Comparison of ENCODE assay signal across 8 mouse cellular contexts in genomic region chr16:57243858-57244248, GRCm38 (mm10). TPM values are rescaled to one million over a fixed set of nuclear protein-coding genes. Genes with fewer than 3 reads are reported as not detected.
A peak's percentile ranks its signal among the peaks of the same experiment; 100 is the strongest.
DNase-seq lines count a peak whose midpoint lies in the region; ATAC-seq and TF ChIP-seq lines count a peak whose summit lies in the region.

No protein-coding gene starts in this region.

- H3K27ac ChIP-seq in forebrain, embryonic 10.5 days, result no peak overlapping the region
- H3K27ac ChIP-seq in lung, embryonic 16.5 days (ENCODE audit: low read length), result no peak overlapping the region
- H3K27ac ChIP-seq in thymus, adult 2 months (ENCODE audit: control insufficient read depth, insufficient read depth, low read length), result no peak overlapping the region

- H3K4me3 ChIP-seq in forebrain, embryonic 10.5 days, result no peak overlapping the region
- H3K4me3 ChIP-seq in lung, embryonic 16.5 days (ENCODE audit: low read length), result no peak overlapping the region
- H3K4me3 ChIP-seq in thymus, adult 2 months (ENCODE audit: control insufficient read depth, insufficient read depth, low read length), result no peak overlapping the region

- DNase-seq in CD8-positive naive resting alpha-beta T cell, adult 2 months (ENCODE audit: low read depth in 2 of 2, low spot score in 2 of 2), result peak; percentile 61 to 75
- peak; percentile 87 for DNase-seq in brain, adult 2 months (ENCODE audit: low read depth, low spot score)
- DNase-seq in forebrain, embryonic 10.5 days (ENCODE audit: extremely low spot score, low spot score), result peak; percentile 69
- DNase-seq in heart, postnatal 36 days, result peak; percentile 89 to 90
- DNase-seq in layer of hippocampus, adult 11-12 months (ENCODE audit: low spot score), result peak; percentile 84
- peak; percentile 48 for DNase-seq in ovary, postnatal 10 days (ENCODE audit: low spot score)
- DNase-seq in thymus, adult 2 months, result peak; percentile 80

- 12% methylated on average over 6 of the region's 6 CpGs for WGBS in forebrain, embryonic 10.5 days
- WGBS in lung, embryonic 16.5 days, result 7% methylated on average over 6 of the region's 6 CpGs
- WGBS in thymus, adult 2 months, result 8% methylated on average over 6 of the region's 6 CpGs

- TF ChIP-seq POLR2A in thymus, adult 2 months (IDR thresholded peaks at IDR 0.05; ENCODE audit: control insufficient read depth, extremely low read depth, insufficient read depth, low read length, poor library complexity), result no peak

- no peaks in the 10 kb centered on the region for H3K27me3 ChIP-seq in forebrain, embryonic 10.5 days (ENCODE audit: poor library complexity, severe bottlenecking)
- no peaks in the 10 kb centered on the region for H3K27me3 ChIP-seq in lung, embryonic 16.5 days (ENCODE audit: control insufficient read depth, insufficient read depth, low read depth, low read length)
- no peaks in the 10 kb centered on the region for H3K27me3 ChIP-seq in thymus, adult 2 months (ENCODE audit: control insufficient read depth, insufficient read depth, low read length)

- peak; percentile 71 for ATAC-seq in lung, embryonic 16.5 days (ENCODE audit: low read depth)

- H3K9ac ChIP-seq in lung, embryonic 16.5 days (ENCODE audit: low read length), result no peak overlapping the region

- H3K4me1 ChIP-seq in forebrain, embryonic 10.5 days, result no peaks in the 10 kb centered on the region
- no peaks in the 10 kb centered on the region for H3K4me1 ChIP-seq in lung, embryonic 16.5 days (replicated peaks; ENCODE audit: control insufficient read depth, insufficient read depth, low read length)
- peaks cover 7% of the 10 kb centered on the region for H3K4me1 ChIP-seq in thymus, adult 2 months (replicated peaks; ENCODE audit: control insufficient read depth, insufficient read depth, low read length)

- peak overlapping the region; percentile 21; the same call in 1 of the 2 replicates for H3K4me2 ChIP-seq in lung, embryonic 16.5 days (ENCODE audit: low read depth, low read length)

- no peak for TF ChIP-seq CTCF in thymus, adult 2 months (IDR thresholded peaks at IDR 0.05; ENCODE audit: borderline replicate concordance, control insufficient read depth, extremely low read depth, insufficient read depth, low read length, poor library complexity)

- no peaks in the 10 kb centered on the region for H3K9me3 ChIP-seq in forebrain, embryonic 10.5 days
- no peaks in the 10 kb centered on the region for H3K9me3 ChIP-seq in lung, embryonic 16.5 days (ENCODE audit: control insufficient read depth, low read length)

- H3K36me3 ChIP-seq in forebrain, embryonic 10.5 days (replicated peaks), result no peaks in the 10 kb centered on the region
- no peaks in the 10 kb centered on the region for H3K36me3 ChIP-seq in lung, embryonic 16.5 days (ENCODE audit: control insufficient read depth, insufficient read depth, low read length)
- no peaks in the 10 kb centered on the region for H3K36me3 ChIP-seq in thymus, adult 2 months (ENCODE audit: control insufficient read depth, insufficient read depth, low read length)

- intact Hi-C loops in heart, postnatal 36 days (cut with DNase I), result loop anchor here (1.0 kb wide), 2 partner anchors 154 to 336 kb away; no protein-coding TSS in a partner anchor

RNA-seq across cellular contexts. Expression of gene Tbc1d23, which starts 12.5 kb away (rescaled TPM):
- 18.2 and 18.8 TPM in 2 replicates for polyA plus RNA-seq in forebrain, embryonic 10.5 days (2016; fragmentation: Nextera tagmentation; extraction: Ambion mirVana)
- total RNA-seq in heart, postnatal 36 days (2021), result 10 to 100 TPM; 25.1 to 25.4 TPM
- 24.0 and 25.0 TPM in 2 replicates for polyA plus RNA-seq in lung, embryonic 16.5 days (2015; fragmentation: Nextera tagmentation; extraction: Ambion mirVana)
- polyA plus RNA-seq in thymus, adult 2 months (2012; rRNA removed), result 15.7 and 17.5 TPM in 2 replicates

RNA-seq across cellular contexts. Expression of gene Tmem30c, which starts 48.8 kb away (rescaled TPM):
- polyA plus RNA-seq in forebrain, embryonic 10.5 days (2016; fragmentation: Nextera tagmentation; extraction: Ambion mirVana), result 0.22 TPM in 1 of 2 replicates, not detected in the other
- not detected for total RNA-seq in heart, postnatal 36 days (2021)
- polyA plus RNA-seq in lung, embryonic 16.5 days (2015; fragmentation: Nextera tagmentation; extraction: Ambion mirVana), result 0.13 TPM in 1 of 2 replicates, not detected in the other
- not detected in 2 replicates for polyA plus RNA-seq in thymus, adult 2 months (2012; rRNA removed)
